Mouse (Mus musculus) stomach, embryonic 16.5 days (tissue): Measurements from ENCODE around the gene Gnl1. TPM values are rescaled to one million over a fixed set of nuclear protein-coding genes. Genes with fewer than 3 reads are reported as not detected.
A peak's percentile ranks its signal among the peaks of the same experiment; 100 is the strongest.
"Not testable (repeated sequence)": the region's sequence is repeated elsewhere in the genome, so short reads cannot be mapped to it uniquely, and the experiment has no call there.

Source experiments
- ATAC-seq: fragments of 200-750 bp; cut with Nextera tagmentation; 2 replicates; pipeline ENCODE4 v1.8.0; 2017; ENCODE audit warnings: moderate number of reproducible peaks, moderate TSS enrichment; ENCODE audit not compliant: insufficient read depth, low FRiP score
- H3K27ac ChIP-seq: fragments of 300-500 bp; sonication (generic); 2 replicates; pipeline ENCODE4 v1.5.1; 2014; ENCODE audit warnings: low read length
- H3K27me3 ChIP-seq: fragments of 300-500 bp; sonication (generic); 2 replicates; pipeline ENCODE4 v1.6.1; 2014; ENCODE audit warnings: low read length, control low read depth, mixed read lengths; ENCODE audit not compliant: control insufficient read depth, insufficient read depth
- H3K36me3 ChIP-seq: fragments of 300-500 bp; sonication (generic); 2 replicates; pipeline ENCODE4 v1.6.1; 2014; ENCODE audit warnings: low read length; ENCODE audit not compliant: control insufficient read depth, insufficient read depth
- H3K4me1 ChIP-seq: fragments of 300-500 bp; sonication (generic); 2 replicates; pipeline ENCODE4 v1.6.1; 2014; ENCODE audit warnings: low read length, control low read depth, mixed read lengths; ENCODE audit not compliant: control insufficient read depth, insufficient read depth
- H3K4me2 ChIP-seq: fragments of 300-500 bp; sonication (generic); 2 replicates; pipeline ENCODE4 v1.6.1; 2014; ENCODE audit warnings: low read depth, low read length, mixed read lengths
- H3K4me3 ChIP-seq: fragments of 300-500 bp; sonication (generic); replicated peaks from 2 replicates; pipeline ENCODE4 v1.5.1; 2014; ENCODE audit warnings: mild to moderate bottlenecking, low read length
- H3K9ac ChIP-seq: fragments of 300-500 bp; sonication (generic); 2 replicates; pipeline ENCODE4 v1.6.1; 2014; ENCODE audit warnings: low read length
- H3K9me3 ChIP-seq: fragments of 300-500 bp; sonication (generic); replicated peaks from 2 replicates; pipeline ENCODE4 v1.6.1; 2016; ENCODE audit warnings: low read length, control low read depth; ENCODE audit not compliant: control insufficient read depth
- WGBS: fragments of 180-500 bp; shearing (Covaris S2); extraction: QIAGEN DNeasy Blood & Tissue Kit; methylation state at CpG from one replicate; pipeline ENCODE4 v1.1.7; 2014; 5-methylcytosine and 5-hydroxymethylcytosine counted together
- microRNA counts: library from miRNA; unstranded; fragments of <30 nt; microRNA quantifications from one replicate; lab custom pipeline; 2016
- microRNA-seq: library from miRNA; unstranded; fragments of <30 nt; microRNA quantifications from one replicate; pipeline ENCODE4, GENCODE M21; 2016
- polyA plus RNA-seq: library from polyadenylated mRNA; unstranded; fragments of >200 nt; fragmentation: Nextera tagmentation; extraction: Ambion mirVana; gene quantifications from 2 replicates; pipeline ENCODE4 v1.2.1, GENCODE M21; 2015

Gnl1 gene
- polyA plus RNA-seq, 1 experiment from 2014 or later, result 45.0 TPM

DNA sequence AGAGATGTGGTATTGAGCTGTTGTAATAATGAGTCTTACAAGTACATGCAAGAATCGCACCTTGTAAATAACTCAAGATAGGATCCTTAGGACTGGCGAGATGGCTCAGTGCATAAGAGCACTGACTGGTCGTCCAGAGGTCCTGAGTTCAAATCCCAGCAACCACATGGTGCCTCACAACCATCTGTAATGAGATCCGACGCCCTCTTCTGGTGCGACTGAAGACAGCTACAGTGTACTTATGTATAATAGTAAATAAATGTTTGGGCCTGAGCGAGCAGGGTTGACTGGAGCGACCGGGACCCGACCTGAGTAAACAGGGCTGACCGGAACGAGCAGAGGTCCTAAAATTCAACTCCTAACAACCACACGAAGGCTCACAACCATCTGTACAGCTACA lies 56.5 kb downstream of the Gnl1 start:
- not testable (repeated sequence) for H3K27me3 ChIP-seq, ATAC-seq, H3K36me3 ChIP-seq, H3K27ac ChIP-seq, H3K4me2 ChIP-seq, H3K9ac ChIP-seq, H3K4me3 ChIP-seq, H3K4me1 ChIP-seq, H3K9me3 ChIP-seq
- 79% methylated on average over 13 of the region's 13 CpGs for WGBS

MicroRNAs encoded within 50 kb of the gene (microRNA counts, 519-probe panel; counts per million panel counts)
- 1,462 counts per million, percentile 15 among the panel's probes with 10 or more counts for microRNA mmu-miR-877 (lab: Ali Mortazavi, UCI)

Small RNAs within 50 kb of the gene (microRNA-seq; reads per million reads assigned to microRNA genes)
- 50.1 reads per million, percentile 47 among the genes with 10 or more reads in this experiment for gene Mir877

Other genes starting within 250 kb of the Gnl1 start
- gene Ier3, start 158.2 kb upstream of the Gnl1 start, polyA plus RNA-seq, result 22.1 and 24.4 TPM in 2 replicates
- gene Flot1, start 156.6 kb upstream of the Gnl1 start, polyA plus RNA-seq, result 55.8 and 58.2 TPM in 2 replicates
- gene Tubb5, start 141.5 kb upstream of the Gnl1 start, polyA plus RNA-seq, result 649 and 665 TPM in 2 replicates
- 11.7 and 16.2 TPM in 2 replicates for gene Mdc1, start 138.3 kb upstream of the Gnl1 start, polyA plus RNA-seq
- 48.9 and 51.5 TPM in 2 replicates for gene Nrm, start 118.5 kb upstream of the Gnl1 start, polyA plus RNA-seq
- gene Ppp1r18, start 114.3 kb upstream of the Gnl1 start, polyA plus RNA-seq, result 20.1 and 20.2 TPM in 2 replicates
- 33.8 and 44.1 TPM in 2 replicates for gene Dhx16, start 100.0 kb upstream of the Gnl1 start, polyA plus RNA-seq
- 19.1 and 22.9 TPM in 2 replicates for gene 2310061I04Rik, start 82.4 kb upstream of the Gnl1 start, polyA plus RNA-seq
- gene Atat1, start 69.8 kb upstream of the Gnl1 start, polyA plus RNA-seq, result 50.8 and 51.9 TPM in 2 replicates
- gene Mrps18b, start 63.5 kb upstream of the Gnl1 start, polyA plus RNA-seq, result 83.2 and 87.3 TPM in 2 replicates
- gene Ppp1r10, start 63.4 kb upstream of the Gnl1 start, polyA plus RNA-seq, result 33.1 and 34.3 TPM in 2 replicates
- gene Abcf1, start 10.1 kb upstream of the Gnl1 start, polyA plus RNA-seq, result 87.7 and 88.9 TPM in 2 replicates
- gene Prr3, start 385 bp downstream of the Gnl1 start, polyA plus RNA-seq, result 23.4 and 25.6 TPM in 2 replicates
- 2.7 TPM in 2 replicates for gene H2-T24, start 40.7 kb downstream of the Gnl1 start, polyA plus RNA-seq
- gene H2-T23, start 53.0 kb downstream of the Gnl1 start, polyA plus RNA-seq, result 16.9 and 17.5 TPM in 2 replicates
- 19.9 and 23.5 TPM in 2 replicates for gene H2-T22, start 62.9 kb downstream of the Gnl1 start, polyA plus RNA-seq
- gene Gm6034, start 63.1 kb downstream of the Gnl1 start, polyA plus RNA-seq, result 0.15 TPM in 1 of 2 replicates, not detected in the other
- gene Gm11127, start 78.5 kb downstream of the Gnl1 start, polyA plus RNA-seq, result 0.85 and 0.89 TPM in 2 replicates
- gene Gm19684, start 141.8 kb downstream of the Gnl1 start, polyA plus RNA-seq, result not detected in 2 replicates
- 0.34 TPM in 1 of 2 replicates, not detected in the other for gene Gm7030, start 149.6 kb downstream of the Gnl1 start, polyA plus RNA-seq
- gene Gm8909, start 188.7 kb downstream of the Gnl1 start, polyA plus RNA-seq, result 0.42 and 0.45 TPM in 2 replicates
- gene H2-T3, start 210.4 kb downstream of the Gnl1 start, polyA plus RNA-seq, result 3.4 and 4.0 TPM in 2 replicates